Mouse (Mus musculus) embryonic stem cell, embryonic (primary cell): ENCODE data around the gene Slc26a8.

ENCODE experiments used
- CTCF ChIA-PET, 4 experiments: fragments of 300-600 bp in 2 of 4; fragments of 350-600 bp in 2 of 4; sonication (Branson Sonifier 250); formaldehyde crosslinking; loops; one replicate each; lab custom pipeline; 2022; ENCODE audit warnings: inconsistent platforms in 2 of 4; lab: Charles Lee
- POLR2A ChIA-PET, 4 experiments: fragments of 300-600 bp in 2 of 4; fragments of 350-600 bp in 2 of 4; sonication (Branson Sonifier 250); formaldehyde crosslinking; loops; one replicate each; lab custom pipeline; 2022; ENCODE audit warnings: antibody characterized with exemption in 4 of 4, inconsistent platforms in 1 of 4; lab: Charles Lee

Slc26a8 gene

DNA sequence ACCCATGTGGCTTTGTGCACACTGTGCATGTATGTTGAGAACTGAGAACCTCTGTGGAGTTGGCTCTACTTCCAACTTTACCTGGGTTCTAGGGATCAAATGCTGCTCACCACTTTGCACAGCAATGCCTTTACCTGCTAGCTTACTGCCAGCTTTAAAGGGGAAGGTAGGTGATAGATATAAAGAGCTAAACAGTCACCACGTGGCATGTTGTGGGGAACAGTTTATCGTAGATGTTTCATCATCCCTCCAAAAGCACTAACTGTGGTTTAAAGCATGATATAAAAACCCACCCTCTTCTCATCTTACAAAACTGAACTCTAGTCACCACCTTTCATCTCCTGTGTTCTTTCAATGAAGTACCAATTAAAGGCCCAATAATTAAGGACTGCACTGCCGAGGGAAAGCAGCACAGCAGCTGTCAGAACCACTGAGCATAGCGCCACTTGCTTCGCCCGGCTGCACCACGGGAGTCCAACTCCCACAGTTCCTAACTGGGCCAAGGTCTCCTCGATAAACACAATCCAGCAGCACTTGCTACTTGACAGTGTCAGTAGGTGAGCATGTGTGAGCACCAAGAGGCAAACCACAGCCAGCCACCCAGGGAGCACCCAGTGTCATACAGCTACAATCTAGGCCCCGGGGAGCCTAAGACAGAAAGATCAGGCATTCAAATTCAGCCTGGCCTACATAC is 88.3 kb downstream of the Slc26a8 start:
- CTCF ChIA-PET, result interaction anchor here in 1 of 4 experiments (1.6 kb wide), 1 partner anchor 9 kb away, joined by 11 read pairs; no protein-coding TSS in a partner anchor
- POLR2A ChIA-PET, result interaction anchor here in 3 of 4 experiments (0.8 to 18.5 kb wide), 15 partner anchors 8 to 146 kb away, joined by 3 to 239 read pairs (median 3); partner anchors contain the start of gene Srpk1 (in 2 of the 3)

DNA sequence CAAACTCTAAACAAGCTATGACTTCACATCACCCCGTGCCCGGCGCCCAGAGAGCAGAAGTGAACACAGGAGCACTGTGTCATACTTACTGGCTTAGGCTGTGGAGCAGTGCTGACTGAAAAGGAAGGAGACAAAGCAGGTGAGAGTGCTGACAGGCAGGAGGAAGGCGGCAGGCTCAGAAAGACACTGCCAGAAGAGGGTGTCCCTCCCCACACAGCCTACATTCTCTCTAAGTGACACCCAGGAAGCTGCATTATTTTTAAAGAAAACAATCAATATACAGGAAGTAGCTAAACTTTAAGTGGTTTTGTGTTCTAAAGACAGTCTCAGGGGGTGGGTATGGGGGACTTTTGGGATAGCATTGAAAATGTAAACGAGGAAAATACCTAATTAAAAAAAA is 89.3 kb downstream of the Slc26a8 start:
- CTCF ChIA-PET, result interaction anchor here in 2 of 4 experiments (0.6 to 0.7 kb wide), 3 partner anchors 74 to 417 kb away, joined by 3 read pairs; no protein-coding TSS in a partner anchor
- POLR2A ChIA-PET, result interaction anchor here in 2 of 4 experiments (0.6 to 18.5 kb wide), 6 partner anchors 11 to 566 kb away, joined by 3 to 239 read pairs (median 3); partner anchors contain the start of genes Ppard (in 1 of the 2) and Srpk1 (in 1 of the 2)

DNA sequence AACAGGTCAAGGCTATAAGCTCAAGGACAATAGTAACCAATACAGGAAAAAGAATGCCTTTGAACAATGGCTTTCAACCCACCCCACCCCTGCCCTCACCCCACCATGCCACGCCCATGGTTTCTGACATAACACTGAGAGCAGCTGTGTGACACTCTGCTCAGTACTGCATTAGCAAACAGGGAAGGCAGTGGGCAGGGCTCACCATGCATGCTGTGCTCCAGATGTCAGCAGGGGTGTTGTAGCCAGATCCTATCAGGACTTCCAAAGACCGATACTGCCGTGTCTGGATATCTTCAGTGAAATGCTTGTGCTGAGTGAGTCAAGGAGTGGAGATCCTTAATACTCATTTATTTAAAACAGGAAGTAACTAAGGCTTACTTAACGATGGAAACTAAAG is 96.1 kb downstream of the Slc26a8 start:
- ChIA-PET POLR2A (interaction anchor here (0.6 to 6.5 kb wide), 55 partner anchors 9 to 892 kb away, joined by 3 to 105 read pairs (median 5); partner anchors contain the start of genes Srpk1 (in 3 of the 4), Lhfpl5 (in 2 of the 4) and Mapk14 (in 1 of the 4)), CTCF (interaction anchor here (0.5 to 3.0 kb wide), 26 partner anchors 9 to 1933 kb away, joined by 3 to 22 read pairs (median 4); partner anchors contain the start of gene Clps (in 2 of the 4))

GRCm38 (mm10) chr17:28592998-28593397 is 97.0 kb downstream of the Slc26a8 start:
- CTCF ChIA-PET, result interaction anchor here (0.5 to 3.0 kb wide), 34 partner anchors 8 to 277 kb away, joined by 3 to 22 read pairs (median 4); partner anchors contain the start of gene Clps (in 2 of the 4)
- POLR2A ChIA-PET, result interaction anchor here (0.5 to 6.5 kb wide), 51 partner anchors 9 to 885 kb away, joined by 3 to 105 read pairs (median 5); partner anchors contain the start of genes Srpk1 (in 3 of the 4), Lhfpl5 (in 2 of the 4) and Mapk14 (in 1 of the 4)

- POLR2A ChIA-PET, result interaction anchor here in 3 of 4 experiments (0.6 to 6.5 kb wide), 28 partner anchors 10 to 307 kb away, joined by 3 to 105 read pairs (median 4); partner anchors contain the start of genes Srpk1 (in 3 of the 3) and Mapk14 (in 1 of the 3)
These were observed 98.6 kb downstream of the Slc26a8 start for GRCm38 (mm10) chr17:28591476-28591875.

DNA sequence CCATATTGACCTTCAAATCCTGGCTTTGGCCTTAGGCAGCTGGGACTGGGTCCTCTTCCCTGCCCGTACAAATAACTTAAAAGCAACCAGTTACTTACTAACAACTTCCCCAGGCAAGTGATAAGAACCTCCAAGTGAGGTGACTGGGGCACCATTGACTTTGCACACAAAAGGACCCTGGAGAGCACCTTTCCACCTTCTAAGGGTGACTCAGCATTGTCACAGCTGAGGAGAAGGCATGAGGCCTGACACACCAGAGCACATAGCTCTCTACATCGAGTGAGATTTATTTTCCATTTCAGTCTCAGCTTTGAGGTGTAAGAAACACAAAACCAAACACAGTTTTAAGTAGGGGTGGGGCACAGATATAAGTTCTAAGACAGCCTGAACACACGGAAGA is 99.4 kb downstream of the Slc26a8 start:
- ChIA-PET POLR2A (interaction anchor here in 3 of 4 experiments (0.5 to 6.5 kb wide), 33 partner anchors 8 to 173 kb away, joined by 3 to 105 read pairs (median 4); partner anchors contain the start of genes Srpk1 (in 3 of the 3) and Mapk14 (in 2 of the 3)), CTCF (interaction anchor here in 3 of 4 experiments (0.6 to 2.5 kb wide), 6 partner anchors 10 to 186 kb away, joined by 3 to 14 read pairs (median 4); no protein-coding TSS in a partner anchor)

More at GRCm38 (mm10) chr17:28591476-28591875, 98.6 kb downstream of the Slc26a8 start:
- CTCF ChIA-PET, result interaction anchor here (0.6 to 3.0 kb wide), 12 partner anchors 8 to 1407 kb away, joined by 3 to 22 read pairs (median 6); no protein-coding TSS in a partner anchor

- POLR2A ChIA-PET, result interaction anchor here (0.6 to 3.8 kb wide), 17 partner anchors 8 to 261 kb away, joined by 3 to 20 read pairs (median 3); partner anchors contain the start of genes Lhfpl5 (in 2 of the 4) and Mapk14 (in 1 of the 4)
- CTCF ChIA-PET, result interaction anchor here in 3 of 4 experiments (0.7 to 1.2 kb wide), 7 partner anchors 8 to 307 kb away, joined by 3 to 7 read pairs (median 3); partner anchors contain the start of gene Lhfpl5 (in 1 of the 3)
These were observed 101.4 kb downstream of the Slc26a8 start for GRCm38 (mm10) chr17:28588591-28588990.
